In the genomic region with DNA sequence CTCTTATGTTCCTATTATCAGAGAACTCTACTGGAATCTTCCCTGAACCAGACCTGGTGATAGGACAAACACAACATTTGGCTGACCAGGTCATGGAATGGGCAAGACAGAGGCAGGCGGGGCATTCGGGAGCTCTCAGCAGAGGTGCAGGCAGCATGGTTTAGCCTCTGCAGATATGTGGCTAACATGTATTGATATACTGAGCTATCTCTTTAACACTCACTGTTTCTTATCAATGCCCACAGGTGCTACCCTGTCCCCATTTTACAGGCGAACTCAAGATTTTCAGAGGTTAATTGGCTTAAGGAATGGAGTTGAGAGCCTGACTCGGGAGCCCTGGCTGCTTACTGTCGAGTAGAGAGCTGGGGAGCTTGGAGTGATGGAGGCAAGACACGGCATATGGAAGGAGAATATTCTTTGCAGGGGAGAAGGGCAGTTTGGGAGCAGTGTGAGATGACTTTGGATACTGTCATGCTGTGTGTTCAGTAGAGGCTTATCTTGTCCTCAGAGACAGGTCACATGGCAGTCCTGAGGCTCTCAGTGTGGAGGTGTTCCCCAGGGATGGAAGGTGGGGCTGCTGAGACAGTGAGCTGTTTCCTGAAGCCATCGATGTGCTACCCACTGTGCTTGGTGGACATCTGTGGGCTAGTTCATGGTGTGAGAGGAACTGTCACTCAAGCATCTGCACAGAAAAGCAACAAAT, we compare ENCODE assay signal across 29 mouse cellular contexts.
DNase-seq lines count a peak whose midpoint lies in the region; ATAC-seq lines count a peak whose summit lies in the region.
"Had no signal": no experiment of that assay in that cellular context is flagged by ENCODE, and none has a peak within 500 bp of the region (broad histone marks: within the 10 kb centered on the region; RNA-seq: fewer than 3 reads in every experiment).

No protein-coding gene starts in this region.

- H3K9me3 ChIP-seq in midbrain, embryonic 11.5 days (ENCODE audit: control insufficient read depth, low read length): no peaks in the 10 kb centered on the region
- H3K9me3 ChIP-seq in midbrain, embryonic 13.5 days: no peaks in the 10 kb centered on the region
- H3K9me3 ChIP-seq in liver, embryonic 15.5 days (replicated peaks): no peaks in the 10 kb centered on the region
- H3K9me3 ChIP-seq: embryonic facial prominence, embryonic 13.5 days; forebrain, embryonic 12.5 days; heart, embryonic 10.5 days had no signal

- H3K27ac ChIP-seq in midbrain, embryonic 11.5 days (ENCODE audit: low read depth, low read length): no peak overlapping the region
- H3K27ac ChIP-seq in midbrain, embryonic 13.5 days: no peak overlapping the region
- no peak overlapping the region for H3K27ac ChIP-seq in liver, embryonic 15.5 days (replicated peaks)
- H3K27ac ChIP-seq: embryonic facial prominence, embryonic 10.5 days; embryonic facial prominence, embryonic 13.5 days; forebrain, embryonic 12.5 days; heart, adult 2 months; heart, embryonic 10.5 days; heart, embryonic 13.5 days; hindbrain, embryonic 14.5 days; hindbrain, postnatal 0 days had no signal

- 82% methylated on average over 7 of the region's 7 CpGs for WGBS in midbrain, embryonic 11.5 days
- WGBS in midbrain, embryonic 13.5 days: 83% methylated on average over 7 of the region's 7 CpGs
- WGBS in liver, embryonic 15.5 days (ENCODE audit: insufficient replicate concordance): 33% methylated on average over 7 of the region's 7 CpGs

- H3K27me3 ChIP-seq in midbrain, embryonic 11.5 days (ENCODE audit: control insufficient read depth, insufficient read depth, low read length): no peaks in the 10 kb centered on the region
- no peaks in the 10 kb centered on the region for H3K27me3 ChIP-seq in midbrain, embryonic 13.5 days
- H3K27me3 ChIP-seq in liver, embryonic 15.5 days: no peaks in the 10 kb centered on the region
- H3K27me3 ChIP-seq: embryonic facial prominence, embryonic 13.5 days; forebrain, embryonic 12.5 days; heart, embryonic 13.5 days had no signal

- H3K4me3 ChIP-seq in midbrain, embryonic 11.5 days (ENCODE audit: low read depth, low read length): no peak overlapping the region
- H3K4me3 ChIP-seq in midbrain, embryonic 13.5 days (replicated peaks): no peak overlapping the region
- no peak overlapping the region for H3K4me3 ChIP-seq in liver, embryonic 15.5 days (replicated peaks)
- H3K4me3 ChIP-seq: embryonic facial prominence, embryonic 10.5 days; embryonic facial prominence, embryonic 13.5 days; erythroblast, embryonic 14.5 days; forebrain, embryonic 12.5 days; heart, adult 2 months; heart, embryonic 10.5 days; heart, embryonic 13.5 days had no signal

- H3K36me3 ChIP-seq in midbrain, embryonic 11.5 days (ENCODE audit: control insufficient read depth, insufficient read depth, low read length): no peaks in the 10 kb centered on the region
- no peaks in the 10 kb centered on the region for H3K36me3 ChIP-seq in midbrain, embryonic 13.5 days
- no peaks in the 10 kb centered on the region for H3K36me3 ChIP-seq in liver, embryonic 15.5 days (replicated peaks)
- H3K36me3 ChIP-seq: embryonic facial prominence, embryonic 10.5 days; embryonic facial prominence, embryonic 13.5 days; forebrain, embryonic 12.5 days; heart, embryonic 10.5 days; heart, embryonic 13.5 days had no signal

- H3K9ac ChIP-seq in midbrain, embryonic 11.5 days (ENCODE audit: low read length): no peak overlapping the region
- H3K9ac ChIP-seq in midbrain, embryonic 13.5 days (replicated peaks): no peak overlapping the region
- H3K9ac ChIP-seq in liver, embryonic 15.5 days: no peak overlapping the region
- H3K9ac ChIP-seq: embryonic facial prominence, embryonic 13.5 days; forebrain, embryonic 12.5 days; heart, embryonic 13.5 days; hindbrain, embryonic 14.5 days had no signal

- peak; percentile 66 for DNase-seq in midbrain, embryonic 11.5 days (ENCODE audit: low spot score, missing footprints)
- peak; percentile 9 for DNase-seq in c-Kit-positive CD71-positive TER-119-negative erythroid progenitor cells, embryonic 14.5 days (ENCODE audit: low read depth)
- no peak for DNase-seq in retina, embryonic 14.5 days (ENCODE audit: low spot score)
- DNase-seq in urinary bladder, postnatal 36 days (ENCODE audit: low spot score in 2 of 2): no peak
- DNase-seq in ovary, adult 18-20 months (ENCODE audit: low spot score): no peak
- DNase-seq: adrenal gland, adult 2 months; adrenal gland, postnatal 14 days; cerebellum, adult 11-12 months; cerebellum, adult 8-10 months; cerebellum, postnatal 10 days; cerebellum, postnatal 36 days; embryo, embryonic 11 days; gastrocnemius, postnatal 10 days; gastrocnemius, postnatal 36 days; heart, adult 2 months; heart, postnatal 14 days; heart, postnatal 4 days had no signal

- no peaks in the 10 kb centered on the region for H3K4me1 ChIP-seq in midbrain, embryonic 11.5 days (ENCODE audit: control insufficient read depth, insufficient read depth, low read length)
- no peaks in the 10 kb centered on the region for H3K4me1 ChIP-seq in midbrain, embryonic 13.5 days (replicated peaks)
- peaks cover 9% of the 10 kb centered on the region for H3K4me1 ChIP-seq in liver, embryonic 15.5 days (replicated peaks)
- H3K4me1 ChIP-seq: embryonic facial prominence, embryonic 10.5 days; embryonic facial prominence, embryonic 13.5 days had no signal

- H3K4me2 ChIP-seq in midbrain, embryonic 11.5 days: no peak overlapping the region
- no peak overlapping the region for H3K4me2 ChIP-seq in midbrain, embryonic 13.5 days (replicated peaks)
- no peak overlapping the region for H3K4me2 ChIP-seq in liver, embryonic 15.5 days
- H3K4me2 ChIP-seq: embryonic facial prominence, embryonic 13.5 days; forebrain, embryonic 12.5 days; heart, embryonic 13.5 days; hindbrain, embryonic 14.5 days had no signal

- ATAC-seq in midbrain, embryonic 11.5 days (ENCODE audit: low FRiP score): no peak
- no peak for ATAC-seq in midbrain, embryonic 13.5 days
- ATAC-seq in liver, embryonic 15.5 days (ENCODE audit: insufficient read depth): peak; percentile 63
- ATAC-seq: CD4-positive, CD25-positive, alpha-beta regulatory T cell, adult 4 months; forebrain, embryonic 16.5 days; hindbrain, postnatal 0 days had no signal

Comparison
In these comparisons a context has a peak if more than half of its experiments do, and no peak if none do; other contexts are left out.
1. DNase-seq: peak in midbrain, embryonic 11.5 days (single experiment) and c-Kit-positive CD71-positive TER-119-negative erythroid progenitor cells, embryonic 14.5 days (single experiment); none in retina, embryonic 14.5 days (single experiment), urinary bladder, postnatal 36 days (0 of 2) and ovary, adult 18-20 months (single experiment).